Mouse (Mus musculus): ENCODE measurements around the gene Rsrc1. TPM values are rescaled to one million over a fixed set of nuclear protein-coding genes. Genes with fewer than 3 reads are reported as not detected.

Gene Rsrc1
- polyA plus RNA-seq, 1 experiment = 36.8 TPM

DNA sequence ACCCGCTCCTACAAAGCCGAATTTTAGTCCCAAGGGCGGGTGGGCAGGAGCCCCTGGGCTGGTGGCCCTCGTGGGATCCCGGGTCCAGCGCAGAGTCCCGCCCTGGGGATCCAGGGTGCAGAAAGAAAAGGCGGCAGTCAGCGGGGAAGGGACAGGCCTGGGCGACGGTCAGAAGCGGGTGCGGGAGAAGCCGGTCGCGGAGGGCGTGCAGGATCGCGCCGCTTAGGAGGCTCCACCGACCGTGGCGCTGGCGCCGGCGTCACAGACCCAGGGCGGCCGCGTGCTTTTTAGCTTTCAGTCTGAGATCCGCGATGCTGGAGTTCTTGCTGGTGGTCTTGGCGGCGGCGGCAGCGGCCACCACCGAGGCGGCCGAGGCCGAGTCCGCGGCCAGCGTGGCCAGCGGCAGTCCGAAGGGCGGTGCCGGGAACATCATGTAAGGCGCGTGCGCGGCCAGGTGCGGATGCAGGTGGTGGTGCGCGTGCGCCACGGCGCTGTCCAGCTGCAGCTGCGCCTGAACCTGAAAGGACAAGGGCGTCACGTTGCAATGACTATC, 7.7 kb upstream of the Rsrc1 start:
- Histone ChIP-seq H3K4me1 (ENCODE audit: control insufficient read depth, insufficient read depth, low read length) (no peaks in the 10 kb centered on the region), H3K4me3 (ENCODE audit: insufficient read depth, low read length) (peak overlapping the region; percentile 46)
- TF ChIP-seq POLR2A (IDR thresholded peaks at IDR 0.05; ENCODE audit: borderline replicate concordance, low read depth, low read length) = no peak
- no peak for TF ChIP-seq CTCF (IDR thresholded peaks at IDR 0.05; ENCODE audit: low read depth, low read length)

GRCm38 (mm10) chr3:66974501-66974900, 6.7 kb upstream of the Rsrc1 start:
- Histone ChIP-seq H3K4me1 (ENCODE audit: control insufficient read depth, insufficient read depth, low read length) (0 out of 2 replicates have a peak, but pooled peaks cover 4% of the 10 kb centered on the region), H3K4me3 (ENCODE audit: insufficient read depth, low read length) (no peak overlapping the region), H3K27ac (ENCODE audit: insufficient read depth, low read depth, low read length) (no peak overlapping the region)
- TF ChIP-seq CTCF (IDR thresholded peaks at IDR 0.05; ENCODE audit: low read depth, low read length) (no peak), POLR2A (IDR thresholded peaks at IDR 0.05; ENCODE audit: borderline replicate concordance, low read depth, low read length) (no peak)

More for the DNA sequence above, 7.7 kb upstream of the Rsrc1 start:
- H3K27ac ChIP-seq (ENCODE audit: insufficient read depth, low read depth, low read length) = no peak overlapping the region

GRCm38 (mm10) chr3:66976889-66977615, 4.1 kb upstream of the Rsrc1 start:
- Histone ChIP-seq H3K4me1 (ENCODE audit: control insufficient read depth, insufficient read depth, low read length) (0 out of 2 replicates have a peak, but pooled peaks cover 4% of the 10 kb centered on the region), H3K4me3 (ENCODE audit: insufficient read depth, low read length) (no peak overlapping the region), H3K27ac (ENCODE audit: insufficient read depth, low read depth, low read length) (no peak overlapping the region)
- no peak for TF ChIP-seq CTCF (IDR thresholded peaks at IDR 0.05; ENCODE audit: low read depth, low read length)

DNA sequence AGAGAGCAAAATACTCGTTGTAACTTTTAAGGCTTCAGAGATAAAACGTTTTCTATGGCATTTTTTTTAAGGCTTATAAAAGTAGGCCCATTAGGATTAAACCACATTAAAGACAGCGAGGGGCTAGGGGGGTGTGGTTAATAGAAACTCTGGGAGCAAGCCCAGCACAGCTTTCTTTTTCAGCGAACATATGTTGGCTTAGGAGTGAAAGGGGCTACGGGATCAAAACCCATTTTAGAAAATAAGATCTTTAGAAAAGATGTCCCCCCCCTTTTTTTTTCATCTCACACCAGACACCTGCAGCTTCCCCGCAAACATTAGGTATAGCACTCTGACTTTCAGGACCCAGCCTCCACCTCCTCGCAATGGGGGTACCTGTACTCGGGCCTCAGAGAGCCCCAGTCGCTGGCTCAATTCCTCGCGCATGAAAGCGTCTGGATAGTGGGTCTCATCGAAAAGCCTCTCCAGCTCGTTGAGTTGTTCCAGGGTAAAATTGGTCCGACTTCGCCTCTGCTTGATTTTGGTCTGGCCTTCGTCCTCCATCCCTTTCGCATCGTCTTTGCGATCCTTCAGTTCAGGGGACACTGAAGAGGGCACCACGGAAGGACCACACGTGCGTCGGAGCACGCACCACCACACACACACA, 3.3 kb upstream of the Rsrc1 start:
- Histone ChIP-seq H3K4me3 (ENCODE audit: insufficient read depth, low read length) (no peak overlapping the region), H3K4me1 (ENCODE audit: control insufficient read depth, insufficient read depth, low read length) (0 out of 2 replicates have a peak, but pooled peaks cover 8% of the 10 kb centered on the region), H3K27ac (ENCODE audit: insufficient read depth, low read depth, low read length) (no peak overlapping the region)
- TF ChIP-seq POLR2A (IDR thresholded peaks at IDR 0.05; ENCODE audit: borderline replicate concordance, low read depth, low read length) (no peak), CTCF (IDR thresholded peaks at IDR 0.05; ENCODE audit: low read depth, low read length) (no peak)

GRCm38 (mm10) chr3:66978457-66979381, 2.5 kb upstream of the Rsrc1 start:
- Histone ChIP-seq H3K4me1 (ENCODE audit: control insufficient read depth, insufficient read depth, low read length) (0 out of 2 replicates have a peak, but pooled peaks cover 8% of the 10 kb centered on the region), H3K4me3 (ENCODE audit: insufficient read depth, low read length) (peak overlapping the region; percentile 9; the same call in 1 of the 2 replicates), H3K27ac (ENCODE audit: insufficient read depth, low read depth, low read length) (no peak overlapping the region)
- TF ChIP-seq POLR2A (IDR thresholded peaks at IDR 0.05; ENCODE audit: borderline replicate concordance, low read depth, low read length) (no peak), CTCF (IDR thresholded peaks at IDR 0.05; ENCODE audit: low read depth, low read length) (no peak)

DNA sequence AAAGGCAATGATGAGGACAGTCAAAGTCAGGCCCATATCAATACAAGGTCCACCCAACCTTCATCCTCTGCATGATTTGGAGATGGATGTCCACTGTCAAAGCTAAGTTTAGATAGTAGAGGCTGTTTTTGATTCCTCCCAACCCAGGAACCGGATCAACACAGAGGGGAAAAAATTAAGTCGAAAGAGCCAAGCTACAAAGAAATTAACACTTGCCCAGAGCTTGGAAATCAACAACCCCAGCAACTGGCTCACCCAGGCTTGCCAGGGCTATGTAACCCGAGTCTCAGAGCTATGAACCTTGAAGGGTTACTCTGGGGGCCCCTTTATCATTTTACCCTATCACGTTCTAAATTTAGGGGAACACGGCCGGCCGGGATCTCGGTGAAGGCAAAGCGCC, 1.7 kb upstream of the Rsrc1 start:
- Histone ChIP-seq H3K27ac (ENCODE audit: insufficient read depth, low read depth, low read length) (no peak overlapping the region), H3K4me3 (ENCODE audit: insufficient read depth, low read length) (no peak overlapping the region), H3K4me1 (ENCODE audit: control insufficient read depth, insufficient read depth, low read length) (0 out of 2 replicates have a peak, but pooled peaks cover 8% of the 10 kb centered on the region)
- TF ChIP-seq POLR2A (IDR thresholded peaks at IDR 0.05; ENCODE audit: borderline replicate concordance, low read depth, low read length) = no peak
- TF ChIP-seq CTCF (IDR thresholded peaks at IDR 0.05; ENCODE audit: low read depth, low read length) = no peak

DNA sequence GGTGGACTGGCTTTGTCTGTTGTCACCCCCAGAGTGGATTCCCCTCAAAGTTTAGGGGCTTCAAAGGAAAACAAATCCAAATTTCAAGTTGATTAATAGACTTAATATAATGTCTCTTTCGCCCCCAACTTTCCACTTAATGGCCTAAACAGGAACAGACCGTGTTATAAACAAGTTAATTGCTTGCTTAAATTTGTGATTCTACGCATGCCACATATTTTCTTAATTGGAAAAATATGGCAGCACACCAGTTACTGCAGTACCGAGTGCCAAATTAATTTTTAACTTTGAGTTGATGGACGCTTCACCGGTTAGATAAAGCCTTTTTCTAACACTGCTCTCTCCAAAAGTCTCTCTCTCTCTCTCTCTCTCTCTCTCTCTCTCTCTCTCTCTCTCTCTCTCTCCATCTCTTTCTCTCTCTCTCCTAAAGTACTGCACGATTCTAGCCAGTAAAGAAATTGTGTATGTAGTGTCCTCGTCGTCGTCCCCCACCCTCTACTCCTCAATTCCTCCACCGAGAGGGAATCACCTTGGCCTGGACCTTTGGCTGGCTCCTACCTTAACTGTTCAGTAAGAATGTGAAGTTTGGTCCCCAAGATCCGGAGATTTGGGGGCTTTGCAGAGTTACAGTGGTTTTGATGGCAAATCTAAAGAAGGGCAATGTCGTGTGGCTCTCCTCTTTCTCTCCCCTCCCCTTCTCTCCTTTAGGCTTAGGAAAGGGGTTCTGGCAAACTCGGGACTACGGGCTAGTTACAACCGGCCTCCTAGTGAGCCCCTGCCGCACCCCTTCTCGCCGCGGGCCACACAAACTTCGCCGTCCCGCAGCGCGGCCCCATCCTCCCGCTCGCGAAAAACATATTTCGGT, 847 bp upstream of the Rsrc1 start:
- Histone ChIP-seq H3K4me1 (ENCODE audit: control insufficient read depth, insufficient read depth, low read length) (0 out of 2 replicates have a peak, but pooled peaks cover 8% of the 10 kb centered on the region), H3K27ac (ENCODE audit: insufficient read depth, low read depth, low read length) (no peak overlapping the region), H3K4me3 (ENCODE audit: insufficient read depth, low read length) (peak overlapping the region; percentile 55)
- TF ChIP-seq CTCF (IDR thresholded peaks at IDR 0.05; ENCODE audit: low read depth, low read length) = no peak
- TF ChIP-seq POLR2A (IDR thresholded peaks at IDR 0.05; ENCODE audit: borderline replicate concordance, low read depth, low read length) = no peak

- Histone ChIP-seq H3K27ac (ENCODE audit: insufficient read depth, low read depth, low read length) (no peak within 1 kb of the TSS), H3K4me1 (ENCODE audit: control insufficient read depth, insufficient read depth, low read length) (0 out of 2 replicates have a peak, but pooled peaks cover 10% of the 10 kb centered on the region), H3K4me3 (ENCODE audit: insufficient read depth, low read length) (peak within 1 kb of the TSS; percentile 55)
- TF ChIP-seq CTCF (IDR thresholded peaks at IDR 0.05; ENCODE audit: low read depth, low read length) (no peak), POLR2A (IDR thresholded peaks at IDR 0.05; ENCODE audit: borderline replicate concordance, low read depth, low read length) (no peak)
Observed at GRCm38 (mm10) chr3:66981706-66982105, 516 bp downstream of the Rsrc1 start, which contains the start of gene Shox2. Gene Shox2 (minus strand): TSS chr3:66981771.

All from bone marrow macrophage, adult 2 months (primary cell).